Mouse (Mus musculus): ENCODE data around the gene Map4k4. TPM values are rescaled to one million over a fixed set of nuclear protein-coding genes. Genes with fewer than 3 reads are reported as not detected.

The Map4k4 gene
- polyA plus RNA-seq, 1 experiment from 2014 or later: 45.4 TPM

DNA sequence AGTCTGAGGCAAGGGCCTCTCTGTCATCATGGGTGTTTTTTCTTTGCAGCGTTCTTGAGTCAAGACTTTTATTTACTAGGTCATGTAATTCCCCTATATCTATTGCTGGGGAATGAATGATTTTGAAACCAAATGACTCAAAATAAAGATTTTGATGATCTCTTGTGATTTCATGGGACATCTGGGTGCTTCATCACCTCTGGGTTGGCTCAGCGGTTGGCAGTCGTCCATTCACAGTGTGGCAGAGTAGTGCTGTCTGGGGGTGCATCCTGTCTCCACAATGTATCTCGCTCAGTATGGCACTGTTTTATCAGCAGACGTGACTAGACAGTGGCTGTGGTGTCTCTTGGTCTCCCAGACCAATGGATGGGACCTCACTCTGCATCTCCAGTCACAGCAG, 155.2 kb downstream of the Map4k4 start:
- no peak for DNase-seq (ENCODE audit: low spot score)

DNA sequence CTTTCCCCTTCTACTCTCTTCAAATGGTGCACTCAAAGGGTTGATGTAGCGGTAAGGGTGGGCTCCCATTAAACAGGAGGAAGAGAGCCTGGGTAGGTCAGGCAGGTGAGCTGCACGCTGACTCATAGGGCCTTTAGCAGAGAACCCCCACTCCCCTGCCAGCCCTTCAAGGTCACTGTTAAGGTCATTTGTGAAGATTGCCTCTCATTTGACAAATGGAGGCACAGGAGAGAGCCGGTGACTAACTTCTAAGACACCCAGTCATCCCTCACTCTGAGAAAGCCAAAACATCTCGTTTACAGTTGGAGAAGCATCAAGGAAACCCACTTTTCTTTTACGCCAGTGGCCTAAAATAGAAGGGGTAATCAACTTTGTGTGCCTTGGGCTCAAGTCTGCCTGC, 156.6 kb downstream of the Map4k4 start:
- Histone ChIP-seq H3K4me1 (no peaks in the 10 kb centered on the region), H3K36me3 (no peaks in the 10 kb centered on the region), H3K9me3 (replicated peaks) (no peaks in the 10 kb centered on the region), H3K27ac (no peak overlapping the region), H3K4me3 (no peak overlapping the region), H3K27me3 (ENCODE audit: low read depth, poor library complexity, severe bottlenecking) (no peaks in the 10 kb centered on the region)
- 66% methylated on average over 5 of the region's 5 CpGs for WGBS
- no peak for DNase-seq (ENCODE audit: low spot score)

More for the DNA sequence above, 155.2 kb downstream of the Map4k4 start:
- no peaks in the 10 kb centered on the region for H3K36me3 ChIP-seq
- no peaks in the 10 kb centered on the region for H3K9me3 ChIP-seq (replicated peaks)
- no peaks in the 10 kb centered on the region for H3K4me1 ChIP-seq
- WGBS: 89% methylated on average over 5 of the region's 5 CpGs
- H3K4me3 ChIP-seq: no peak overlapping the region
- no peaks in the 10 kb centered on the region for H3K27me3 ChIP-seq (ENCODE audit: low read depth, poor library complexity, severe bottlenecking)
- no peak overlapping the region for H3K27ac ChIP-seq

DNA sequence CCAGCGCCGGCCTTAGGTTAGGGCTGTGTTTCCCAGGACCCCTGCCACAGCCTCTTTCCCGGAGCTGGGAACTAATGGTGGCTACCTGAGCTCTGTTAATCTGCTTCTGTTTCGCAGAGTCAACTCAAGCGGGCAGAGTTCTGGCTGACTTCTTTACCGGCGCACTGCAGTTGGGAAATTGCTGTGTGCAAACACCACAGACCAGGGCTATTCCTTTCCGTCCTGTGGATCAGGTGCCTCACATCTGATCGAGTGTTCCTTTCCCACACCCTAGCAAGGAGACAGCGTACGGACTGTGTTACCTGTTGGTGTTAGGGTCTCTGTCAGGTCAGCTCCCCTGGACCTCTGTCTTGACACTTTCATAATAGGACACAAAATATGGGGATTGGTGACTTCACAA, 157.3 kb downstream of the Map4k4 start:
- H3K36me3 ChIP-seq: no peaks in the 10 kb centered on the region
- WGBS: 62% methylated on average over 11 of the region's 11 CpGs
- H3K27ac ChIP-seq: no peak overlapping the region
- DNase-seq (ENCODE audit: low spot score): no peak
- H3K9me3 ChIP-seq (replicated peaks): no peaks in the 10 kb centered on the region
- H3K27me3 ChIP-seq (ENCODE audit: low read depth, poor library complexity, severe bottlenecking): no peaks in the 10 kb centered on the region
- no peak overlapping the region for H3K4me3 ChIP-seq
- H3K4me1 ChIP-seq: no peaks in the 10 kb centered on the region

DNA sequence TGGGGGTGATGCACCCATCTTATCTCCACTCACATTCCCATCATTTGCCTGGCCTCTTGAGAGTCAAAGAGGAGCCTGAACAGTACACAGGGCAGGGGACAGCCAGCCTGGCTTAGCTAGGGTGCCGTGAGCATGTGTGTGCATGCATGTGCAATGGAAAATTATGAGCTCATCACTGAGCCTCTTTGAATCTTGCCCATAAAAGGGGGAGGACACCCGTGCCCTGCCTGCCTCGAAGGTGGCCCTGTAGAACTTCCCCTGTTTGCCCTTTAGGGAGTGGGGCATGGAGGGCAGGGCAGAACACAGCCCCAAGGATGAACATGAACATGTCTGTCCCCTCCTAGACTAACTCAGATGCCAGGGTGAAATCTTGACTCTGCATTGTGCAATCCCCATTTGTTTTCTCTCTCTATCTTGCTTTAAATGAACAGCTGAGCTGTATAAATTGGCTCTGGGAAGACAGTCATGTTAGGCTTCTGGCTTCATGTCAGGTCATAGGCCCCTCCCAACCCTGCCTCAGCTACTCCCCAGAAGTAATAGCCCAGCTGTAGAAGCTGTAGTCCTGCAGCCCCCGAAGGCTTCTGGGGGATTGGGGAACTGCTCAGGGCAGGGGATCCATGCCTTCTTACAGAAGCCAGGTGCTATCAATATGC, 158.5 kb downstream of the Map4k4 start:
- Histone ChIP-seq H3K4me3 (no peak overlapping the region), H3K4me1 (no peaks in the 10 kb centered on the region), H3K27me3 (ENCODE audit: low read depth, poor library complexity, severe bottlenecking) (no peaks in the 10 kb centered on the region), H3K27ac (no peak overlapping the region), H3K9me3 (replicated peaks) (no peaks in the 10 kb centered on the region), H3K36me3 (no peaks in the 10 kb centered on the region)
- 89% methylated on average over 4 of the region's 4 CpGs for WGBS
- no peak for DNase-seq (ENCODE audit: low spot score)

DNA sequence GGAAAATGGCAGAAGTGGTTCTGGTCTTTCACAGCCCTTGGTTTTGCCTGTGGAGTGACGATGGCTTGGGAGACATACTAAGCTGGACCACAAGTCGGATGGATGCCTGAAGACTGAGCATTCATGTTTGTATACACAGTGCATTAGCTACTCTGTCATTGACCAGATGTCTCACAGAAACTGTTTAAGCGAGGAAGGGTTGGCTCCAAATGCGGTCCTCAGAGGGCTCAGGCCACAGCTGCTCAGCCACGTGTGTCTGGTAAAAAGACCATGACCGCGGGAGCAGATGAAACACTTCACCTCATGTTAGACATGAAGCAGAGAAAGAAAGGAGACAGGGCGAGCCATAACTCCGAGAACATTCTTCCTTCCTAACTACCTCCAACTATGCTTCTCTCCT, 160.6 kb downstream of the Map4k4 start:
- 90% methylated on average over 9 of the region's 9 CpGs for WGBS
- Histone ChIP-seq H3K36me3 (no peaks in the 10 kb centered on the region), H3K27me3 (ENCODE audit: low read depth, poor library complexity, severe bottlenecking) (no peaks in the 10 kb centered on the region), H3K9me3 (replicated peaks) (no peaks in the 10 kb centered on the region), H3K27ac (no peak overlapping the region), H3K4me3 (no peak overlapping the region), H3K4me1 (no peaks in the 10 kb centered on the region)
- no peak for DNase-seq (ENCODE audit: low spot score)

DNA sequence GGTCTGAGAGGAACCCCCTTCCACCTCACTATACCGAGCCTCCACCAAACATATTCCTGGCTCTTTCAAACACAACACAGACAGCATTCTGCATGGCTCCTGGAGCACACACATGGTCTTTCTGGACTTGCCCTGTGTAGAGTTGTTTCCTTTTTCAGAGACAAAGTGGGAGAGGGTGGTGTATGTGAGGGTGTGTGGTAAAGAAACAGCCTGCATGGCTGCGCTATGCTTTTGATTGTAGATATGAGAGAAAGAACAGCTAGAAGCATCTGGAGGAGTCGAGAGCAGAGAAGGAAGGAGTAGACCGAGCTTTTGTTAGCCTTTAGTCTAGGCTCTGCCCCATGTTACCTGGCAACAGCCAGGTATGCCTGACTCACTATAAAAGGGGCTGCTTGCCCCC, 162.7 kb downstream of the Map4k4 start:
- H3K4me1 ChIP-seq: no peaks in the 10 kb centered on the region
- H3K27me3 ChIP-seq (ENCODE audit: low read depth, poor library complexity, severe bottlenecking): no peaks in the 10 kb centered on the region
- no peak overlapping the region for H3K4me3 ChIP-seq
- no peaks in the 10 kb centered on the region for H3K36me3 ChIP-seq
- no peaks in the 10 kb centered on the region for H3K9me3 ChIP-seq (replicated peaks)
- WGBS: 85% methylated on average over 4 of the region's 4 CpGs
- no peak overlapping the region for H3K27ac ChIP-seq
- DNase-seq (ENCODE audit: low spot score): no peak

DNA sequence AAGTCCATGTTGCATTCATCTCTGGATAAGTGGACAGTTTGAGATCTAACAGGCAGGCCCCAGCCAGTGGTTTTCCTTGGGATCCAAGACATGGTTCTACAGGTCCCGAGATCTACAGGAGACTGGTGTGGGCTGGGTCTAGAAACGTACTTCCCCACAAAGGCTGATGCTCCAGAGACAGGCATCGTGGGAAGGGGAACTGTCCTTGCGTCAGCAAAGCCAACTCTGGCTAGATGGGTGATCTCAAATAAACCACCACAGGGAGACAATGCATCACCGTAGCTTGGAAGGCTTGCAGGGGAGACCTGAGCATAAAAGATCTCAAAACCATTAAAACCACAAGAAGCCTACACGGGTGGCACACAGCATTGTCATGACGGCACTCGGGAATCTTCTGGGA, 163.8 kb downstream of the Map4k4 start:
- no peak for DNase-seq (ENCODE audit: low spot score)
- Histone ChIP-seq H3K9me3 (replicated peaks) (no peaks in the 10 kb centered on the region), H3K4me1 (no peaks in the 10 kb centered on the region), H3K27me3 (ENCODE audit: low read depth, poor library complexity, severe bottlenecking) (no peaks in the 10 kb centered on the region), H3K36me3 (no peaks in the 10 kb centered on the region), H3K4me3 (no peak overlapping the region), H3K27ac (no peak overlapping the region)
- WGBS: 90% methylated on average over 8 of the region's 8 CpGs

DNA sequence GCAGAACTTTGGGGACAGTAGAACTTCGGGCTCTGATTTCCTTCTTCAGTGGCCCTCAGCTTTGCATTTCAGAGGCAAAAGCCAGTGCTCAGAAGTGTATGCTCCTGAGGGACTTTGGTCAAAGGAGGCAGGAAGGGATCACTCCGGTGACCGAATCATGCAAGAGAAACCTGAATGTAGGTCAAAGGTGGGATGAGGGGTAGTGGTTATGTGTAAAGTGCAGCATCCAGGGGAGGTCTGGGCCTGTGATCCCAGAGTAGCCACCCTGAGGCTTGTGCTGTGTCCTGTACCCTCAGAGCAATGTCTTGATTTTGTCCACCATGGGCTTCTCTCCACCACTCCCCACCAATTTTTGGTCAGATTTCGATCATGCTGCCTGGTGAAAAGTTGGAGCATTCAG, 171.8 kb downstream of the Map4k4 start:
- Histone ChIP-seq H3K27me3 (ENCODE audit: low read depth, poor library complexity, severe bottlenecking) (no peaks in the 10 kb centered on the region), H3K27ac (no peak overlapping the region), H3K36me3 (no peaks in the 10 kb centered on the region), H3K4me1 (no peaks in the 10 kb centered on the region), H3K9me3 (replicated peaks) (no peaks in the 10 kb centered on the region), H3K4me3 (no peak overlapping the region)
- DNase-seq (ENCODE audit: low spot score): no peak
- WGBS: 80% methylated on average over 4 of the region's 4 CpGs

DNA sequence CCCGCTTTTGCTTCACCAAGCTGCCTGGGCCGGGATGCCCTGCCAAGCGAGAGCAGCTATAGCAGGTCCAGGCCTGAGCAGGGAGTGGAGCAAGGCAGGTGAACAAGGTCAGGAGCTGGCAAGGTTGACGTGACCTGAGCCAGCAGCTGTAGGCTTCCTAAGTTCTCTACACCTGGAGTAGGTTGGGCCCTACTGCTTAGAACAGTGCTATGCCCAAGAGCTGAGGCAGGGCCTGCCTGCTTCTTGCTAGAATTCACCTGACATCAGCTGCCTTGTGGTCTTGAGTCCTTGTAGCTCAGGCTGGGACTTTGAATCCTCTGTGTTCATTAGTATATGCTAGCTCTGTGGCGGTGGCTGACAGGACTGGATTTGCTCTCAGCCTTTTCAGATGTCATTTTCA, 173.1 kb downstream of the Map4k4 start, which contains the start of gene Il1r2:
TSS of gene Il1r2 (plus strand) at position 301 of the 400 bp plus-strand sequence.
- Histone ChIP-seq H3K4me3 (no peak within 1 kb of the TSS), H3K27ac (no peak within 1 kb of the TSS), H3K36me3 (no peaks in the 10 kb centered on the region), H3K9me3 (replicated peaks) (no peaks in the 10 kb centered on the region), H3K4me1 (no peaks in the 10 kb centered on the region), H3K27me3 (ENCODE audit: low read depth, poor library complexity, severe bottlenecking) (no peaks in the 10 kb centered on the region)
- WGBS: 90% methylated on average over 5 of the region's 5 CpGs
- no peak for DNase-seq (ENCODE audit: low spot score)

Other genes with a start within 250 kb of the Map4k4 start
- gene Creg2, start 249.4 kb upstream of the Map4k4 start, polyA plus RNA-seq (2016; fragmentation: Nextera tagmentation; extraction: Ambion mirVana): 0.06 TPM in 1 of 2 replicates, not detected in the other
- gene Rfx8, start 179.9 kb upstream of the Map4k4 start, polyA plus RNA-seq (2016; fragmentation: Nextera tagmentation; extraction: Ambion mirVana): 0.35 and 0.79 TPM in 2 replicates
- not detected in 2 replicates for gene Gm3646, start 95.6 kb upstream of the Map4k4 start, polyA plus RNA-seq (2016; fragmentation: Nextera tagmentation; extraction: Ambion mirVana)
- gene Il1r2, start 173.2 kb downstream of the Map4k4 start, polyA plus RNA-seq (2016; fragmentation: Nextera tagmentation; extraction: Ambion mirVana): 0.41 and 0.54 TPM in 2 replicates

Data from limb, embryonic 10.5 days (tissue).